Mouse (Mus musculus): ENCODE data around the gene Olfr1320. TPM values are rescaled to one million over a fixed set of nuclear protein-coding genes. Genes with fewer than 3 reads are reported as not detected.
"Not testable (repeated sequence)": the region's sequence is repeated elsewhere in the genome, so short reads cannot be mapped to it uniquely, and the experiment has no call there.

Gene Olfr1320
- polyA plus RNA-seq (2017; shearing (Covaris generic)), result not detected

- ATAC-seq, result no peak
These were observed at the start of gene Olfr1320 for GRCm38 (mm10) chrX:49672033-49672432. Gene Olfr1320 (plus strand): TSS chrX:49672333.

DNA sequence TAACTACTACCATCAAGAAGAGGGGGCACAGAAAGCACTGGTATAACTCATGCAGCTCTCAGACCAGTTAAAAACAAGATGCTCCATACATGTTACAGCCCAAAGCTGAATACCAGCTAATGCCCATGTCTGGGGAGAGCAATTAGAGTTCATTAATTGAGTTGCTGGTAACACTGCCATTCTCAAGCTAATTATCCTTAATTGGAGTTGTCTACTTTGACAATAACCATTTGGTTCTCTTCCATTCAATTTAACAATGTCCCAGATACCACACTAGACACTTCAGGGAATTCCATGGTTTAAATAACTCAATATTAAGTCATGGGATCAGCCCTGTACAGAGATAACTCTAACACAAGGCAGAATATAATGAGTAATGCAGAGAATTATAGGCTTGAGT, 44.6 kb upstream of the Olfr1320 start:
- no peak for ATAC-seq

- no peak for ATAC-seq
These were observed 40.9 kb upstream of the Olfr1320 start for GRCm38 (mm10) chrX:49631195-49631594.

- not testable (repeated sequence) for ATAC-seq
These were observed 11.4 kb upstream of the Olfr1320 start for GRCm38 (mm10) chrX:49660781-49661180.

Other genes starting within 250 kb of the Olfr1320 start
- not detected for gene Arhgap36, start 208.4 kb upstream of the Olfr1320 start, polyA plus RNA-seq (2017; shearing (Covaris generic))
- not detected for gene Olfr1321, start 62.7 kb downstream of the Olfr1320 start, polyA plus RNA-seq (2017; shearing (Covaris generic))
- gene Igsf1, start 125.4 kb downstream of the Olfr1320 start, polyA plus RNA-seq (2017; shearing (Covaris generic)), result not detected
- gene Olfr1322, start 219.2 kb downstream of the Olfr1320 start, polyA plus RNA-seq (2017; shearing (Covaris generic)), result not detected